Mouse (Mus musculus): ENCODE measurements around the gene Cdc6. TPM values are rescaled to one million over a fixed set of nuclear protein-coding genes. Genes with fewer than 3 reads are reported as not detected.

The Cdc6 gene
- polyA plus RNA-seq, 1 experiment from 2014 or later: 31.4 TPM

DNA sequence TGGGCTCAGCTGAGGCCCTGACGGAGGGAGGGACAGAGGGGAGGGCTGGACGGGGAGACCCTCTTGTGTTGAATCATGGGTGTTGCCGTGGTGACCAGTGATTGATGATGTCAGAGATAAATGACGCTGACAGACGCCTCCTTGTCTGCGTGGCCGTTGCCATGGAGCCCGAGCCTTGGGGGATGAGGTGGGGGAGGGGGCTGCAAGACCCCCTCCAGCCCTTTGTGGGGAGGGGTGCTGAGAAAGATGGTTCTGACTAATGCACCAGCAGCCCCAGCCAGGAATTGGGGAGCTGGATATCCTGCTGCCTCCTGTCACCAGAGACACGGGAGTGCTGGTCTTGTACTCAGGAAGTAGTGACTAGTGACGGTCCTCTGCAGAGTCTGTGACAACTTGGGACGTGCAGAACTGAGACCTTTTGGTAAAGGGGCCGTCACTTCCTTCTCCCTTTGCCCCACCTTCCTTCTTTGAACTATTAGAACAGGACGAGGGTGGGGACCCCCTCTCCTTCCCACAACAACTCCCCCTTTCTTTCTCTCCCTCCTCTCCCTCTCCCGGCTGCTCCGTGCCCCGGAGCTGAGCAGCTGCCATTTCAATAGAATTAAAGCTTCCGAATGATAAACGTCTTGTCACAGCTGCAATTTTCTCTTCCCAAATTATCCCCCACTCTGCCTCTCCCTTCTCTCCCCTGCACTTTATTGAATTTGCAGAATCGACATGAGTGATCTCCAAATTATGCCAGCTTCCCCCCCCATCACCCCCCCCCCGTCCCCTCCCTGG lies 61.3 kb downstream of the Cdc6 start:
- no peak for ATAC-seq (ENCODE audit: low FRiP score, low read depth)
- no peak overlapping the region; the same call in 1 of the 2 replicates for H3K4me3 ChIP-seq
- H3K9ac ChIP-seq: peak overlapping the region; percentile 50
- H3K9me3 ChIP-seq: no peaks in the 10 kb centered on the region
- peaks cover 79% of the 10 kb centered on the region for H3K4me1 ChIP-seq
- peaks cover 72% of the 10 kb centered on the region for H3K36me3 ChIP-seq
- peak overlapping the region; percentile 37 for H3K4me2 ChIP-seq (replicated peaks)
- H3K27ac ChIP-seq: peak overlapping the region; percentile 3; the same call in 1 of the 2 replicates
- H3K27me3 ChIP-seq: no peaks in the 10 kb centered on the region
- 8% methylated on average over 19 of the region's 20 CpGs for WGBS

DNA sequence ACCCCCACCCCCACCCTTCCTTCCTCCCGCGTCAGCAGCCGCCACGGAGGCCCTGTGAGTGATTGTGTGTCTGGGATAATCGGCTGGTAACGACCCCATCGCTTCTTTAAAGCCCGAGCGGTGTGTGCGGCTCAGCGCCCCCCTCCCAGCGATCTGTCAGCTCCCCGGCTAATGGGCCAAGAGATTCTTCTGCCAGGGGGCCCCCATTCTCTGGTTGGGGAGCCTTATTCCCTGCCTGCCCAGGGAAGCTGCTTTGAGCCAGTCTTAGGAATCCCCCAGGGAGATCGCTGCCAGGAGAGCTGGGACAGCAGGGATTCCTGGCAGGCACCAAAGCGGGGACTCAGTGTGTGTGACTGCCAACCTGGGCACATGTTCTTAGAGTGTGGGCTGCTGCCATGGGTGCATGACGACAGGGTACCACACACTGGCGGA lies 61.9 kb downstream of the Cdc6 start:
- peak overlapping the region; percentile 35 for H3K4me2 ChIP-seq (replicated peaks)
- H3K9me3 ChIP-seq: no peaks in the 10 kb centered on the region
- no peak for ATAC-seq (ENCODE audit: low FRiP score, low read depth)
- H3K27me3 ChIP-seq: no peaks in the 10 kb centered on the region
- WGBS: 15% methylated on average over 17 of the region's 17 CpGs
- peaks cover 73% of the 10 kb centered on the region for H3K4me1 ChIP-seq
- H3K36me3 ChIP-seq: peaks cover 78% of the 10 kb centered on the region
- H3K4me3 ChIP-seq: no peak overlapping the region
- peak overlapping the region; percentile 39 for H3K9ac ChIP-seq
- peak overlapping the region; percentile 28; the same call in 1 of the 2 replicates for H3K27ac ChIP-seq

DNA sequence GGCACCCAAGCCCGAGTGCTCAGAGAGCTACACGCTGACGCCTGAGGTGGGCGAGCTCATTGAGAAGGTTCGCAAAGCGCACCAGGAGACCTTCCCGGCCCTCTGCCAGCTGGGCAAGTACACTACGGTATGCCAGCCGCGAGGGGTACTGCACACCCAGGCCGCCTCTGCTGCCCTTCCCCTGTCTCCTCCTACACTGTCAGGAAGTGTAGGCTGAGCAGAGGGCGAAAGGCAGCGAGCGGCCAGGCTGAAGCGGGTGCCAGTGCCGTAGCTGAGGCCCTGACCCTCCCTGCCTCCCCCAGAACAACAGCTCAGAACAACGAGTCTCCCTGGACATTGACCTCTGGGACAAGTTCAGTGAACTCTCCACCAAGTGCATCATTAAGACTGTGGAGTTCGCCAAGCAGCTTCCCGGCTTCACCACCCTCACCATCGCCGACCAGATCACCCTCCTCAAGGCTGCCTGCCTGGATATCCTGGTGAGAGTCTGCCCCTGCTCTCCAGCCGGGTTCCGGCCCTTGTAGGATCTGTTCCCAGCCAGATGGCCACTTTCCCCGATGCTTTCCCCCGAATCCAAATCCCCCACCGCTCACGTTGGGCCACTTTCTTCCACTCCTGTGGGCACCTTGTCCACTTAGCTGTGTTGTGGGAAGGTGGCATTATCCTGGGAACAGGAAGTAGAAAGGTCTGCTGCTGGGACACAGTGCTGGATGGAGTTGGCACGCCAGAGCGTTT lies 62.8 kb downstream of the Cdc6 start:
- Histone ChIP-seq H3K4me2 (replicated peaks) (no peak overlapping the region; the same call in 1 of the 2 replicates), H3K4me1 (peaks cover 64% of the 10 kb centered on the region), H3K36me3 (peaks cover 87% of the 10 kb centered on the region), H3K4me3 (no peak overlapping the region), H3K9ac (peak overlapping the region; percentile 39; the same call in 1 of the 2 replicates), H3K9me3 (no peaks in the 10 kb centered on the region), H3K27ac (no peak overlapping the region; the same call in 1 of the 2 replicates), H3K27me3 (no peaks in the 10 kb centered on the region)
- 70% methylated on average over 29 of the region's 29 CpGs for WGBS
- ATAC-seq (ENCODE audit: low FRiP score, low read depth): no peak

DNA sequence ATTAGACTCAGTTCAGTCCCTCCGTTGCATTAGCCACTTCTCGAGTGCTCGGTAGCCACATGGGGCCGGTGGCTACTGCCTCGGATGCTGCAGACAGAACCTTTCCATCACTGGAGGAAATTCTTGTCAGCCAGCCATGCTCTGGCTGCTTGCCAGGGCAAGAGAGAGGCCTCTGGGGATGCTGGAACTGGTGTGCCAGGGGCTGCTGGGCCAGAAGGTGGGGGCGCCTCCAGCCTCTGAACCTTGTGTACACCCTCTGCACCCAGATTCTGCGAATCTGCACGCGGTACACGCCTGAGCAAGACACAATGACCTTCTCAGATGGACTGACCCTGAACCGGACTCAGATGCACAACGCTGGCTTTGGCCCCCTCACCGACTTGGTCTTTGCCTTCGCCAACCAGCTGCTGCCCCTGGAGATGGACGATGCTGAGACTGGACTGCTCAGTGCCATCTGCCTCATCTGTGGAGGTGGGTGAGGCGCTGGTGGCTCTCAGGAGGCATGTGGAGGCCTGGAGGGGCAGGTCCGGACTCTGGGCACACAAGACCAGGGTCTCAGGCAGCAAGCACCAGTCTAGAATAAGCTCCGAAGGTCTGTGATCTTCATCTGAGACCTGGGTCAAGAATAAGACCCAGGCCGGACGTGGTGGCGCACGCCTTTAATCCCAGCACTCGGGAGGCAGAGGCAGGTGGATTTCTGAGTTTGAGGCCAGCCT lies 63.9 kb downstream of the Cdc6 start:
- ATAC-seq (ENCODE audit: low FRiP score, low read depth): no peak
- peak overlapping the region; percentile 3; the same call in 1 of the 2 replicates for H3K9ac ChIP-seq
- H3K36me3 ChIP-seq: peaks cover 84% of the 10 kb centered on the region
- H3K4me2 ChIP-seq (replicated peaks): no peak overlapping the region
- H3K27me3 ChIP-seq: no peaks in the 10 kb centered on the region
- WGBS: 76% methylated on average over 23 of the region's 23 CpGs
- H3K27ac ChIP-seq: peak overlapping the region; percentile 56; the same call in 1 of the 2 replicates
- no peaks in the 10 kb centered on the region for H3K9me3 ChIP-seq
- H3K4me3 ChIP-seq: no peak overlapping the region
- peaks cover 53% of the 10 kb centered on the region for H3K4me1 ChIP-seq

DNA sequence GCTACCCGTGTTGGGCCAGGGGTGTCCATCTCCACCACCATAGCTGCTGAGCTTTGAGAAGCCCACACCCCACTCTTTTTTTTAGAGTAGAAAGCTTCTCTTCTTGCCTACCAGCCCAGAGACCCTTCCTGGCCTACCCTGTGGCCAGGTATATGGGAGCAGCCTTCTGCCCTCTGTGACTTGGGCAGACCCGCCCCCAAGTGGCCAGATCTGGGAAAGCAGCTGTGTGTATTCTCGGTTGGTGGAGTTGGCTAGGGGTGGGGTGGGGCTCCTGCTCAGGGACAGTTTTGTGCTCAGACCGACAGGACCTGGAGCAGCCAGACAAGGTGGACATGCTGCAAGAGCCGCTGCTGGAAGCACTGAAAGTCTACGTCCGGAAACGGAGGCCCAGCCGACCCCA lies 64.6 kb downstream of the Cdc6 start:
- 47% methylated on average over 9 of the region's 9 CpGs for WGBS
- Histone ChIP-seq H3K27me3 (no peaks in the 10 kb centered on the region), H3K4me2 (replicated peaks) (no peak overlapping the region), H3K36me3 (peaks cover 76% of the 10 kb centered on the region), H3K27ac (no peak overlapping the region), H3K4me1 (peaks cover 46% of the 10 kb centered on the region), H3K9ac (no peak overlapping the region), H3K4me3 (no peak overlapping the region), H3K9me3 (no peaks in the 10 kb centered on the region)
- ATAC-seq (ENCODE audit: low FRiP score, low read depth): no peak

DNA sequence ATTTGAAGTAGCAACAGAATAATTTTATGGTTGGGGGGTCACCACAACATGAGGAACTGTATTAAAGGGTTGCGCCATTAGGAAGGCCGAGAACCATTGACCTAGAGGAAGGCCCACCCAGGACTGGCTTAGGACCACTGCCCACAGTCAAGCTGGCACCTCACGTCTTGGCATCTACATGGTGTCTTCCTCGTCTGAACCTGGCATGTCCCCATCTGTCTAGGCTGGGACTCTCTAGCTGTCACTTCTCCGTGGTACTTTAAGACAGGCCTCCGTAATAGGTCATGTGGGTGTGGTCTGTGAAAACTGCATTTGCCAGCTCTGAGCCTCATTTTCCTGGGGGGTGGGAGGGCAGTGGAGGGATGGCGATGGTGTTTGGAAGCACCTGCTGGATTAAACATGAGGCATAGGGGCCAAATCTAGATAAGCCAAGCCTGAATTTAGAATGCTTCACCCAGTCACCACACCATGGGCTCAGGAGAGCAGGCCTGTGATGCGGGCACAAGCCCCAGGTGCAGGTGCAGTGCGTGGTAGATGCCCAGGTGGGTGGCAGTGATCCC lies 65.3 kb downstream of the Cdc6 start:
- no peak overlapping the region for H3K4me2 ChIP-seq (replicated peaks)
- H3K27ac ChIP-seq: no peak overlapping the region
- no peak overlapping the region for H3K4me3 ChIP-seq
- no peak for ATAC-seq (ENCODE audit: low FRiP score, low read depth)
- no peaks in the 10 kb centered on the region for H3K9me3 ChIP-seq
- peaks cover 39% of the 10 kb centered on the region for H3K4me1 ChIP-seq
- H3K27me3 ChIP-seq: no peaks in the 10 kb centered on the region
- 91% methylated on average over 9 of the region's 9 CpGs for WGBS
- H3K36me3 ChIP-seq: peaks cover 70% of the 10 kb centered on the region
- H3K9ac ChIP-seq: no peak overlapping the region

Other genes with a start within 250 kb of the Cdc6 start
- gene Gsdma, start 243.4 kb upstream of the Cdc6 start, polyA plus RNA-seq (2015; fragmentation: Nextera tagmentation; extraction: Ambion mirVana): 0.10 and 0.13 TPM in 2 replicates
- 210 and 212 TPM in 2 replicates for gene Psmd3, start 225.2 kb upstream of the Cdc6 start, polyA plus RNA-seq (2015; fragmentation: Nextera tagmentation; extraction: Ambion mirVana)
- gene Csf3, start 206.5 kb upstream of the Cdc6 start, polyA plus RNA-seq (2015; fragmentation: Nextera tagmentation; extraction: Ambion mirVana): not detected in 2 replicates
- 56.0 and 61.0 TPM in 2 replicates for gene Med24, start 178.4 kb upstream of the Cdc6 start, polyA plus RNA-seq (2015; fragmentation: Nextera tagmentation; extraction: Ambion mirVana)
- gene Thra, start 167.2 kb upstream of the Cdc6 start, polyA plus RNA-seq (2015; fragmentation: Nextera tagmentation; extraction: Ambion mirVana): 34.1 and 34.3 TPM in 2 replicates
- 0.93 and 1.1 TPM in 2 replicates for gene Nr1d1, start 132.5 kb upstream of the Cdc6 start, polyA plus RNA-seq (2015; fragmentation: Nextera tagmentation; extraction: Ambion mirVana)
- gene Msl1, start 112.3 kb upstream of the Cdc6 start, polyA plus RNA-seq (2015; fragmentation: Nextera tagmentation; extraction: Ambion mirVana): 28.9 and 29.2 TPM in 2 replicates
- 39.5 and 40.0 TPM in 2 replicates for gene Casc3, start 102.9 kb upstream of the Cdc6 start, polyA plus RNA-seq (2015; fragmentation: Nextera tagmentation; extraction: Ambion mirVana)
- gene Rapgefl1, start 71.0 kb upstream of the Cdc6 start, polyA plus RNA-seq (2015; fragmentation: Nextera tagmentation; extraction: Ambion mirVana): 4.2 and 4.4 TPM in 2 replicates
- 4.9 and 5.4 TPM in 2 replicates for gene Wipf2, start 44.2 kb upstream of the Cdc6 start, polyA plus RNA-seq (2015; fragmentation: Nextera tagmentation; extraction: Ambion mirVana)
- gene Rara, start 20.0 kb downstream of the Cdc6 start, polyA plus RNA-seq (2015; fragmentation: Nextera tagmentation; extraction: Ambion mirVana): 46.5 and 49.8 TPM in 2 replicates
- 0.41 and 0.78 TPM in 2 replicates for gene Gjd3, start 75.2 kb downstream of the Cdc6 start, polyA plus RNA-seq (2015; fragmentation: Nextera tagmentation; extraction: Ambion mirVana)
- 270 and 275 TPM in 2 replicates for gene Top2a, start 116.4 kb downstream of the Cdc6 start, polyA plus RNA-seq (2015; fragmentation: Nextera tagmentation; extraction: Ambion mirVana)
- gene Igfbp4, start 133.4 kb downstream of the Cdc6 start, polyA plus RNA-seq (2015; fragmentation: Nextera tagmentation; extraction: Ambion mirVana): 1,212 and 1,268 TPM in 2 replicates
- 0.55 and 1.2 TPM in 2 replicates for gene Tns4, start 181.5 kb downstream of the Cdc6 start, polyA plus RNA-seq (2015; fragmentation: Nextera tagmentation; extraction: Ambion mirVana)
- 0.39 and 0.83 TPM in 2 replicates for gene Ccr7, start 247.3 kb downstream of the Cdc6 start, polyA plus RNA-seq (2015; fragmentation: Nextera tagmentation; extraction: Ambion mirVana)